ENCODE assay signal across 8 mouse cellular contexts in the genomic region with DNA sequence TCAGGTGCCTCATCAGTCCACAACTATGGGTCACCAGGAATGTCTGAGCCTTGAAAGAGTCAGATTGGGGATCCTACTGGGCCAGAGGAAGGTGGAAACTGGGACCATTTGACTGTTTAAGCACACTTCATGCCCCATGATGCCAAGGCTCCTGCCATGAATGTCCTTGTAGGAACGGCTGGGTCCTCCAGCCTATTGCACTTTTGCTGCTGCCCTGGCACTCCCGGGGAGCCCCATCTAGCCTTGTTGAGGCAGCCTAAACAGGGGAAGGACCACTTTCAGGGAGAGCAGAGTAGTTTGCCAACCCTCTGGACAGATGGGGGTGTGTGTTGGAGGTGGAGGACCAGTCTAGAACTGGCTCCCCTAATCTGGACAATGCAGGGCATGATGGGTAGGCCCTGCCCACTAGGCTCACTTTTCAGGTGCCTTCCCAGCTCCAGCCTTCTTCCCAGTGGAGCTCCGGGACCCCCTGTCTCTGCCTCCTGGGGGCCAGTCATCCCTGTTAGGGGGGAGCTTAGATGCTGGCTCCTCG. TPM values are rescaled to one million over a fixed set of nuclear protein-coding genes. Genes with fewer than 3 reads are reported as not detected.
DNase-seq lines count a peak whose midpoint lies in the region; ATAC-seq and TF ChIP-seq lines count a peak whose summit lies in the region.

A gene (minus strand): TSS at position 482 of the 532 bp plus-strand sequence.

- no peak within 1 kb of the TSS for H3K4me3 ChIP-seq in lung, adult 2 months (replicated peaks; ENCODE audit: extremely low read depth, low read depth, low read length)
- no peak within 1 kb of the TSS for H3K4me3 ChIP-seq in bone marrow, adult 2 months (replicated peaks; ENCODE audit: control insufficient read depth, low read depth, low read length)
- H3K4me3 ChIP-seq in hindbrain, postnatal 0 days (ENCODE audit: low read length), result no peak within 1 kb of the TSS
- H3K4me3 ChIP-seq in liver, postnatal 0 days (ENCODE audit: low read depth, low read length), result no peak within 1 kb of the TSS

- peaks cover 47% of the 10 kb centered on the region for H3K36me3 ChIP-seq in hindbrain, postnatal 0 days (ENCODE audit: insufficient read depth, low read length)
- H3K36me3 ChIP-seq in liver, postnatal 0 days (replicated peaks; ENCODE audit: insufficient read depth, low read length), result peaks cover 42% of the 10 kb centered on the region

- no peak for TF ChIP-seq EP300 in liver, postnatal 0 days (IDR thresholded peaks at IDR 0.05; ENCODE audit: low read depth)

- WGBS in lung, adult 2 months, result 91% methylated on average over 4 of the region's 4 CpGs
- 79% methylated on average over 4 of the region's 4 CpGs for WGBS in bone marrow, adult 2 months
- 90% methylated on average over 4 of the region's 4 CpGs for whole genome bisulfite sequencing in hindbrain, postnatal 0 days
- 83% methylated on average over 4 of the region's 4 CpGs for WGBS in liver, postnatal 0 days (ENCODE audit: insufficient replicate concordance)

- H3K27me3 ChIP-seq in hindbrain, postnatal 0 days (ENCODE audit: insufficient read depth, low read length), result no peaks in the 10 kb centered on the region
- H3K27me3 ChIP-seq in liver, postnatal 0 days (ENCODE audit: insufficient read depth, low read length), result no peaks in the 10 kb centered on the region

- no peak for DNase-seq in lung, adult 2 months
- DNase-seq in lung, adult 18-20 months, result no peak
- DNase-seq in gastrocnemius, postnatal 25 days, result no peak
- no peak for DNase-seq in hindbrain, postnatal 0 days (ENCODE audit: low spot score)
- peak; percentile 12 for DNase-seq in liver, postnatal 0 days
- DNase-seq in embryo, embryonic 9.5 days (ENCODE audit: extremely low spot score), result no peak
- no peak for DNase-seq in thymus, postnatal 14 days

- H3K9me3 ChIP-seq in hindbrain, postnatal 0 days (ENCODE audit: low read length), result no peaks in the 10 kb centered on the region
- H3K9me3 ChIP-seq in liver, postnatal 0 days (ENCODE audit: low read length), result no peaks in the 10 kb centered on the region

- no peak within 1 kb of the TSS for H3K4me2 ChIP-seq in hindbrain, postnatal 0 days (ENCODE audit: low read depth, low read length)
- H3K4me2 ChIP-seq in liver, postnatal 0 days (ENCODE audit: low read depth, low read length), result no peak within 1 kb of the TSS

- no peak within 1 kb of the TSS for H3K27ac ChIP-seq in bone marrow, adult 2 months (ENCODE audit: control insufficient read depth, insufficient read depth, low read depth, low read length, poor library complexity)
- H3K27ac ChIP-seq in hindbrain, postnatal 0 days, result no peak within 1 kb of the TSS
- no peak within 1 kb of the TSS; the same call in 1 of the 2 replicates for H3K27ac ChIP-seq in liver, postnatal 0 days (ENCODE audit: low read depth)

- no peak for TF ChIP-seq POLR2A in lung, adult 2 months (IDR thresholded peaks at IDR 0.05; ENCODE audit: borderline replicate concordance, extremely low read depth, low read depth, low read length)
- no peak for TF ChIP-seq POLR2A in bone marrow, adult 2 months (IDR thresholded peaks at IDR 0.05; ENCODE audit: borderline replicate concordance, control insufficient read depth, low read depth, low read length)

- H3K4me1 ChIP-seq in lung, adult 2 months (ENCODE audit: control insufficient read depth, insufficient read depth, low read length), result no peaks in the 10 kb centered on the region
- H3K4me1 ChIP-seq in bone marrow, adult 2 months (ENCODE audit: control insufficient read depth, insufficient read depth, low read length), result no peaks in the 10 kb centered on the region
- H3K4me1 ChIP-seq in hindbrain, postnatal 0 days (ENCODE audit: insufficient read depth, low read length), result peaks cover 5% of the 10 kb centered on the region; the same call in 1 of the 2 replicates
- peaks cover 24% of the 10 kb centered on the region for H3K4me1 ChIP-seq in liver, postnatal 0 days (ENCODE audit: insufficient read depth)

- TF ChIP-seq CTCF in lung, adult 2 months (IDR thresholded peaks at IDR 0.05; ENCODE audit: insufficient read depth, low read length), result no peak
- no peak for TF ChIP-seq CTCF in bone marrow, adult 2 months (IDR thresholded peaks at IDR 0.05; ENCODE audit: control insufficient read depth, insufficient read depth, low read length)
- TF ChIP-seq CTCF in hindbrain, postnatal 0 days (IDR thresholded peaks at IDR 0.05; ENCODE audit: low read depth), result no peak
- no peak for TF ChIP-seq CTCF in liver, postnatal 0 days (IDR thresholded peaks at IDR 0.05; ENCODE audit: low read depth)

- H3K9ac ChIP-seq in hindbrain, postnatal 0 days (replicated peaks; ENCODE audit: low read length), result no peak within 1 kb of the TSS
- H3K9ac ChIP-seq in liver, postnatal 0 days (replicated peaks), result no peak within 1 kb of the TSS; the same call in 1 of the 2 replicates

- ATAC-seq in hindbrain, postnatal 0 days, result no peak
- ATAC-seq in liver, postnatal 0 days, result no peak

RNA-seq across cellular contexts. Expression of the gene that starts here (rescaled TPM):
- polyA plus RNA-seq in lung, adult 2 months (2012; rRNA removed), result 121 and 128 TPM in 2 replicates
- 36.5 and 129 TPM in 2 replicates for polyA plus RNA-seq in bone marrow, adult 2 months (2011; ENCODE audit: insufficient read depth, insufficient read length, low replicate concordance, missing spikeins)
- 10 to 100 TPM; 23.9 to 26.5 TPM for total RNA-seq in gastrocnemius, postnatal 25 days (2021)
- 49.9 and 58.2 TPM in 2 replicates for total RNA-seq in hindbrain, postnatal 0 days (2014; rRNA removed)
- polyA plus RNA-seq in hindbrain, postnatal 0 days (2015; fragmentation: Nextera tagmentation; extraction: Ambion mirVana), result 36.5 and 38.1 TPM in 2 replicates
- 20.3 and 22.8 TPM in 2 replicates for polyA plus RNA-seq in liver, postnatal 0 days (2015; fragmentation: Nextera tagmentation; extraction: Ambion mirVana)
